Mouse (Mus musculus): Measurements from ENCODE around the gene 1700011L22Rik.

Gene 1700011L22Rik

GRCm38 (mm10) chr8:79239996-79240395 lies 8.4 kb downstream of the 1700011L22Rik start:
- intact Hi-C loops (cut with DNase I) = no loop called here

GRCm38 (mm10) chr8:79239320-79239719 lies 9.1 kb downstream of the 1700011L22Rik start:
- intact Hi-C loops (cut with DNase I) = no loop called here

GRCm38 (mm10) chr8:79229266-79229888 lies 19.0 kb downstream of the 1700011L22Rik start:
- intact Hi-C loops (cut with DNase I) = no loop called here

DNA sequence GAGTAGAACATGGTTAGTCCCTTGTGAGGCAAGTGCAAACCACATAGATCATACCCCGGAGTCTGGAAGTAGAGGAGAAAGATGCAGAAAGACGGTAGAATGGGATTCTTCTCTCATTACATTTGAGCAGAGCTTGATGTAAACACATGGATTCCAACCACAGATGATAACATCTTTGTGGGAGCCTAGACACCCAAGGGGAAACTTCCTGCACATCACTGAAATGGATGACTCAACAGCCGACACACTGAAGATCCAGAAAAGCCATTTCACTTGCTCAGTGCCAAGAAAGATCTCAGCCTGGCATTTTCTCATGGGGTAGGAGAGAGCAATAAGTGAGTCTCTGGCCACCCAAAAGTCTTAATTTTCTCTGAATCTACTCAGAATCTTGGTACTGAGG lies 20.5 kb downstream of the 1700011L22Rik start:
- intact Hi-C loops (cut with DNase I) = no loop called here

DNA sequence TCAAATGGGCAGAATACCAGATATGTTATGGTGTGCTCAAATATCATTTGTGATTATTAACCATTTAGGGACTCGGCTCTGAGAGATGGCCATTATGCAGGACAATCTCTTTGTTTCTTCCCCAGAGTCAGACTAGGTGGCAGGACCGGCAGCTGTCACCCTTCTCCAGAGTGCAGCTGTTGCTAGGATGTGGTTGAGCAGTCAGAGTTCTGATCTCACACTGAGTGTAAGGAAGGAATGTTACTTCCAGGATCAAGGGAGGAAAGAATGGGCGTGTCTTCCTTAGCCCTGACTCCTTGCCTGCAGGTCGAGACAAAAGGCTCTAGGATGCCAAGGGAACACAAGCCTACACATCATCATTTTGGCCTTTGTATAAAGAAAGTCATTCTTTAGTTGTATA lies 21.2 kb downstream of the 1700011L22Rik start:
- intact Hi-C loops (cut with DNase I) = no loop called here

DNA sequence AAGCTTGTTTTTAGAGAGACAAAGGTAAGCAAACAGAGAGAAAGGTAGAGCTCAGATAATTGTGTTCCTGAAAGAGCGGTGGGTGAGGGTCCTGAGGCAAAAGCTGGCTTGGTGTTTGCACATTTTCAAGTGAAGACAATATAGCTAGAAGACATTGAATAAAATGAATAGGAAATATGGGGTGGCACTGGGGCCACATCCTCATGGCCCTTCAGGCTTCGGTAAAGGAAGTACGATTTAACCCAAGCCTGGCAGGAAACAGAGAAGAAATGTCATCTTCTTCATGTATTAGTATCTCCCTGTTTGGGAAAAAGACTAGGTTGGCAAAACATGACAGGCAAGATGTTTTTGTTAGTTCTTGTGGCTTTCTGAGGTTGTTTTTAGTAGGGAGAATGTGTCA lies 22.3 kb downstream of the 1700011L22Rik start:
- intact Hi-C loops (cut with DNase I) = no loop called here

GRCm38 (mm10) chr8:79225586-79225985 lies 22.8 kb downstream of the 1700011L22Rik start:
- intact Hi-C loops (cut with DNase I) = no loop called here

DNA sequence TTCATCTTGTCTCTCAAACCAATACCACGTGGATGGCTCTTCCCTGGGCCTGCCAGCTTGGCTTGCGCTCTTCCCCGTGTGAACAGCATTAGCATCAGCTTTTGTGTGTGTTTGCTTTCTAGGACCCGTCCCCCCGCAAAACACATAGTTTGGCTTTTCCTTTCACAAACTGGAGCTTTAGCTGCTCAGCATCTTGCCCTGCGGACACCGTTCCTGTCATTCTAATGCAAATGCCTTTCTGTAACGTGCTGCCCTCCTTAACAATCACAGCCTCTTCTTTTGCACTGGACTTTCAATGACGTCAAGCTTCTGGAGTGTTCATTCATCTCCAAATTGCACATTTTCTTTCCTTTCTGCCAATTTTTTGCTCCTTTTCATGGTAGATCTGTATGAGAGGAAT lies 24.0 kb downstream of the 1700011L22Rik start:
- intact Hi-C loops (cut with DNase I) = no loop called here

DNA sequence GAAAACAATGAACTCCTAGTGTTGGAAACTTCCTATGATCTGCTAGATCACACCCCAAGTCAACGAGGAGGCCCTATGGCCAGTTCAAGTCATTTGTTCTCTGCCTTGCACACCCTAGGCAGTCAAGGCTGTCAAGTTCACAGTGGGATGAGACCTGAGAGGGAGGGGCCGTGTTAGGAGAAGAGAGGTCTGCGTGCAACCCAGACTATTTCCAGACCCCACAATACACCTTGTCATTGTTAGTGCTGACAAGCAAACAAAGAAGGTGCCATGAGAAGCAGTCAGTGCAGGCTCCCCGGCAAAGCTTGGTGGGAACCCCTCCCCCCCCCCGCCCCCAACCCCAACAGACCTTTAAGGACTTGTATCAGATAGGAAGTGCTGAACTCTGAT lies 25.6 kb downstream of the 1700011L22Rik start:
- intact Hi-C loops (cut with DNase I) = no loop called here

DNA sequence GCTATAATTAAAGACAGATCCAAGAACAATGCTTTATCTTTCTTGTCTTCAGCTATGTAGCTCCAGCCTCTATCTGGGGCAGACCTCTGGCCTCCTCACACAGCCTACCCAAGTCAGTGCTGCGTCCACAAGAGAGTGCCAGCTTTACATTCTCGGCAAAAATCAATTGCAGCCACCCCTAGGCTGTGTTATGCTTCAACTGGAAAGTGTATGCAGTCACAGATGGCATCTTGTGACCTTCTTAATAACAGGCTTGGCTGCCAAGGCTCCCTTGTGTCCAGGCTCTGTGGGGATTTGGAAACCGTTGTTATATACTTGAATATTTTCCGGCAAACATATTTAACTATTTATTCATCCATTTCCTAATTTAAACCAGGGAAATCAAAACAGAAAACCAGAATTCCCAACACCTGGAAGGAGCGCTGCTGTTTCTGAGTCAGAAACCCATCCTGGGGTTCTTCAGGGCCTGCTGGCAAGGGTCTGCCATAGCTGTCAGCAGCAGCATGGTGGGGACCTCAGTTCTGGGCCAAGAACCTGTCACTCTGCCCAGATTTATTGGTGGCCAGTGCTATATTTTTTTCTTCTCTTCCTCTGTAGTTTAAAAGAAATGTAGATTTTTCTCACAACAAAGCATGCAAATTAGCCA lies 26.1 kb downstream of the 1700011L22Rik start:
- intact Hi-C loops (cut with DNase I) = no loop called here

- intact Hi-C loops (cut with DNase I) = no loop called here
Measured at GRCm38 (mm10) chr8:79211630-79212029, 36.7 kb downstream of the 1700011L22Rik start.

DNA sequence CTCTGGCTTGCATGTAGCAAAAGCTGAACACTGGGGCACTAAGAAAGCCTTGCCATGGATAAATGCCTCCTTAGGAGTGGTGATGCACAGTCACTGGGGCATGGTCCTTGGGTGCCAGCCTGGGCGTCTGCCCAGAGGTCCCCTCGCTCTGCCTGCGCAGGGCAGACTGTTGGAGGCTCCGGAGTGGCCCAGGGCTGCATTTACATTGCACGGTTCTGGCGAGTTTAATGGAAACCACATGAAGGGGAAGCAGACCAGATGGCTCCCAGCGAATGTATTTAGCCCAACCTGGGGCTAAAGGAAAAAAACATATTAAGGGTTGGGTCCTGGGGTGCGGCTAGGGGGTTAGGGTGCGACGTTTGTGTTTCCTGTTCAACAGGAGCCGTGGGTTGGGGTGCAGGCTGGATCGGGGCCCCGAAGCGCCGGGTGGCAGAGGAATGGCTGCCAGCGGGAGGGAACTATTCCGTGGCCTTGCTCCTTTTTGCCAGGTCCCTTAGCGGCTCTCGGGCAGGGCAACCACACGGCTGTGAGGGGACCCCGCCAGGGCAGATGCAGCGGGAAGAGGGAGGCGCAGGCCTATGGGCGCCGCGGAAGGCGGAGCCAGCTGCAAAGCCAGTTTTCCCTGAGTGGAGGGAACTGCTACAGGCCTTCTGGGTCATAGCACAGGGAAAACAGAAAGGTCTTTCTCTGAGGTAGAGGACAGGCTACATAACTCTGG lies 38.6 kb downstream of the 1700011L22Rik start:
- intact Hi-C loops (cut with DNase I) = no loop called here

DNA sequence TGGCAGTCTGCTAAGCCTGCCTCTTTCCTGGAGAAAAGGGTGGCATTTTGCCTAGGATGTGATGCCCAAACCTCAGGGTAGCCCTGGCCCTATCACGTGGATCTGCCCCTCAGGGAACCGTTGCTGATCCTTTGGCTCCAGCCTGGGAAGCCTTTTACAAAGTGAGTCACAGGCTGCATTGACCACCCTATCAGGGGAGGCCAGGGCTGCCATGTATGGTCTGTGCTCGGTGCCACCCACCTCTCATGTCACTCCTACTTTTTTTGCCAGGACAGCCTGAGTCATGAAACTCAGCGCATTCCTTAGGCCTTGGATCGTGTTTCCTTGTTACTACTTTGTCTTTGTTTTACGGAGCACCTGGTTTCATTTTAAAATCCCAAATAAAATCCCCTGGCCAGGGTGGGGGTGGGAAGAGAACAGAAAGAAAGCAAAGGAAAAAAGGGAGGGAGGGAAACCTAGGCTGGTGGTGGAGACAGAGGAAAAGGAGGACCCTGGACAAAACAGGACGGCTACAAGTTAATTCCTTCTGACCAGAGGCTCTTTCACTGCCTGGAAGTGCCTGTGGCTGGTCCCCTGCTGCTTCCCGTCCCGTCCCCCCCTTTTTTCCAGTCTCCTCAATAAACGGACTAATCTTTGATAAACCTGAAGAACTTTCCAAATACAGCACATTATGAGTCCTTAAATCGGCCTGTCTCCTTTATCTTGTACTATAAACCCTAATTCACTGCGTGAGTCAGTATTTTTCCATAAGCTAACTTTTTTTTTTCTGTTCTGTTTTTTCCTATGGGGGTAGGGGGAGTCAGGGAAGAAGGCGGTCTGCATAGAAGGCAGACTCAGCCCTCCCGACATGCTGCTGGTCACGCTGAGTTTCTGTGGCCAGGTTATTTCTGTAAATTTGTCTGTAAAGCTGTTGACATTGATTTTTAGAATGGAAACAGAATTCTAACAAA lies 39.4 kb downstream of the 1700011L22Rik start:
- intact Hi-C loops (cut with DNase I) = no loop called here

DNA sequence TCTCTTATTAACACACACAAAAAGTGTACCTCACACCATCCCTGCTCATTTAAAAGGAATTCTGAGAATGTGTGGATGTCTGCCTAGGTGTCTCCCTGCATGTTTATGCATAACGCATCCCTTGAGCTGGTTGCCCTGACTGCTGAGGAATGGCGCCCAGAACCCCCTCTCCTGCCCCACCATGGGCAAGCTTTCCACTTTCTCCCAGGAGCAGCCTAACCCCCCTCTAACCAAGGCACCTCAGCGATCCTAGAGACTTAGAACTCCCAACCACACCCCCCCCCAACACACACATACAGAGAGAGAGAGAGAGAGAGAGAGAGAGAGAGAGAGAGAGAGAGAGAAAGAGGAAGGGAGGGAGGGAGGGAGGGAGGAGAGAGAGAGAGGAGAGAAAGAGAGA lies 40.2 kb downstream of the 1700011L22Rik start:
- intact Hi-C loops (cut with DNase I) = no loop called here

- intact Hi-C loops (cut with DNase I) = no loop called here
Measured at GRCm38 (mm10) chr8:79206895-79207294, 41.5 kb downstream of the 1700011L22Rik start.

DNA sequence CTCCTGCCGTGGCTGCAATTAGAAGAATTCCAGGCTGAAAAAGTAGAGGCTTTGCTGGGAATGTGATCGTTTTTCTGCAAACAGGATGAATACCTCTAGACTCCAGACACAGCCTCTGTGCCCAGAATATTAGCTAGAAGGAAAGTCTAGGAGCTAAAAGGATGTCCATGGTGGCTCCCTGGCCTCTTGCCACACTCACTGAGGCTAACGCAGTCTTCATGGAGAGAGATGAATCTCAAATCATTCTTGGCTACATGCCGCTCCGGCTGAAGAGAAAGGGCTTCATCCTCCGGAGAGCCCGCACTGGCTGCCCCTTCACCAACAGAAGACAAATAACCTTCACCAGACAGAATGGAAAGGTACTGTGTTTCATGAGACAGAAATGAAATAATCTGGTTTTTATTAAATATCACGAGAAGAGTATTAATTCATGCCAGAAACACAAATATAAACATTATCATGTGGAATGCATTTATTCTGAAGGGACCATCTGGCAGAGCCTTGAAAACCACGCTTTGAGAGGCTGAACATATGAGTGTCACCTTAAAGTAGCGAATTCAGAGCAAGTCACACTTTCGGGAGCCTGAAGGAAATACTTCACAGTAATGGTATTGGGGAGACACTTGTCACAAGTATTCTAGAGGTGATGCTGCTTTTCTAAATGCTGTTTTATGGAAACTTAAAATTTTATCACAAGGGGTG lies 46.8 kb downstream of the 1700011L22Rik start:
- intact Hi-C loops (cut with DNase I) = no loop called here

DNA sequence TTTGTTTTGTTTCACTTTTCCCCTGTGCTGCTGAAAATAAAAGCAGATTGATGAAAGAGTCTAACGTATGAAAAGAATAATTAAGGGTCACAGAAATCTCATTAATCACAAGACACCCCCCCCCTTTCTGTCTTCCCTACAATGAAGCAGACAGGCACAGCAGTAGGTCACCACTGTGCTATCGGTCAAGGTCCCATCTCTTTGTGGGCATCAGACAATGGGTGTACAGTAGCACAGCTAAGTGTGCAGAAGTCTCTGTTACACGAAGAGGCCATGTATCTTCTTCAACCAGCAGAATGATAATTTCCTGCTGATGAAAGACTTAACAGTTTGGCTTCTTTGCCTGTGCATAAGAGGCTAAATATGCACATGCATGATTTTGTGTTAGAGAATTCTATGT lies 49.7 kb downstream of the 1700011L22Rik start:
- intact Hi-C loops (cut with DNase I) = no loop called here

DNA sequence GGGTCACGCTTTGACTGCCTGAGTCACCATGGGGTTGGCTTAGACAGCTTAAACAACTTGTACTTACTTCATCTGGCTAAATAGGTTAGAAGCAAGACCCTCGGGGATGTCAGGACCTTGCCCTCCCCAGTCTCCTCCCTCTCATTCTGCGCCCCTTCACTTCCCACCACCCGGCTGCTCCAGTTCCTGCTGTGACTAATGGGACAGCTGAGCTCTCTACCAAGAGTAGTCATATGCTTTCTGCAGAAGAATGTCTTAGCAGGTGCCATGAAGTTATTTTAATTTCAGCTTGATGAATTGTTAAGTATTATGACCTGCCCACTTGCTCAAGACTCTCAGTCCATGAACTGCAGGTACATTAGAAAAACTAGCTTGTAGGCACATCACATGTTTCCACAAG lies 51.9 kb downstream of the 1700011L22Rik start:
- intact Hi-C loops (cut with DNase I) = no loop called here

GRCm38 (mm10) chr8:79190071-79190470 lies 58.3 kb downstream of the 1700011L22Rik start:
- intact Hi-C loops (cut with DNase I) = no loop called here

- intact Hi-C loops (cut with DNase I) = no loop called here
Measured at GRCm38 (mm10) chr8:79185488-79185887, 62.9 kb downstream of the 1700011L22Rik start.

DNA sequence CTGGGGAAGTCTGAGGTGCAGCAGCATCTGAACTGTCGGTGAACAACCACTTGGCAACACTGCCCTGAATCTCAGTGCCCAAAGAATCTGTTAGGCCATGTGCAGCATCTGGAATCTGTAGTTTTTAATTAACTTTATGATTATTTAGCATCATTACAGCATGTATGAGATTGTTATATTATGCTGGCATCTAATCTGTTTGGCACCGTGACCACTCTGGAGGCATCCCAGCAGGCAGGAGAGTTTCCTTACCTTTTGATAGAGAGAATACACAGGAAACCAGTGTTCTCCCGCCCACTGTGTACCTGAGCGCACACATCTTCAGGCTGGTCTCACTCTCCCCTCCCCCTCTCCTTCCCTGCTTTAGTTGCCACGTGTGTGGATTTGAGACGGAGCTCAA lies 68.7 kb downstream of the 1700011L22Rik start:
- intact Hi-C loops (cut with DNase I) = no loop called here
